Mouse (Mus musculus) cerebellum, postnatal 4 days (tissue): ENCODE data around the gene Ccdc85c.

Source experiments
- DNase-seq, 2 experiments: peaks; one replicate each; pipeline ENCODE4 v3.0.0; 2022; ENCODE audit warnings: low spot score in 2 of 2, mixed read lengths in 1 of 2

The Ccdc85c gene

DNA sequence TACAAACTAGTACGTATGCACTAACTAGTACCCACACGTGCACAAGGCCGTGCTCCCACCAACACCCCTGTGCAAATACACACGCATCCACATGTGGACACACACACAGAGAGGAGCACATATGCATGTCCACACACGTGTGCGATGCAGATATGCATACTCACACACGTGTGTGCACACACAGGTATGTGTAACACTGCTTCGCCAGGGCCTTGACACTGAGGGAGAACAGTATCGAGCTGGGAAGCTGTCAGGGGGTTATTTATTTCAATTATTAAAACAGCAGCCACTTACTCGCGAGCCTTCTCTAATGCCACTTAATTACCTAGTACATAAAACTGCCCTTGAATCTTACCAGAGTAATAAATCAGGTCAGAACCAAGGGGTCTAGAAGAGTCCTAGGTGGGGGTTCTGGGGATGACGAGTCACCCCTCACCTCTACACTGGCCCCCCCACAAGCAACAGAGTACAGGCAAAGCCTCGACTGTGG lies 34.8 kb downstream of the Ccdc85c start:
- no peak for DNase-seq

DNA sequence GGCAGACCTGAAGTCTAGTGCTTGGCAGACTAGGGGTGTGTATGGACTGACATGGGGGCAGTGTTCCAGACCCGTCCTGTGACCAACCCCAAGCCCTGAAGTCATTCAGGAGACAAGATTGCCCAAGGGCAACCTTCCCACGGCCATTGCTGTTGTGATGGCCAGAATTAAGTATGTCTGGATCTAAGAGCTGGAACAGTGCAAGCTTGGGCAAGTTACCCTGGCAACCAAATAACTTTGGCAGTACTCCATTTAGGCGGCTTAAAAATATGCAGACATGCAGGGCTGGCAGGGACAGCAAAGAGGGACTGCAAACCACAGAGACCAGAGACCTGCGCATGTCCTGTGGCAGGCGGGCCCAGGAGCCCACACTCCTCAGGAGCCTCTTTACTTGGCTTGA lies 35.8 kb downstream of the Ccdc85c start:
- DNase-seq: peak in 1 of 2 experiments; percentile 64

DNA sequence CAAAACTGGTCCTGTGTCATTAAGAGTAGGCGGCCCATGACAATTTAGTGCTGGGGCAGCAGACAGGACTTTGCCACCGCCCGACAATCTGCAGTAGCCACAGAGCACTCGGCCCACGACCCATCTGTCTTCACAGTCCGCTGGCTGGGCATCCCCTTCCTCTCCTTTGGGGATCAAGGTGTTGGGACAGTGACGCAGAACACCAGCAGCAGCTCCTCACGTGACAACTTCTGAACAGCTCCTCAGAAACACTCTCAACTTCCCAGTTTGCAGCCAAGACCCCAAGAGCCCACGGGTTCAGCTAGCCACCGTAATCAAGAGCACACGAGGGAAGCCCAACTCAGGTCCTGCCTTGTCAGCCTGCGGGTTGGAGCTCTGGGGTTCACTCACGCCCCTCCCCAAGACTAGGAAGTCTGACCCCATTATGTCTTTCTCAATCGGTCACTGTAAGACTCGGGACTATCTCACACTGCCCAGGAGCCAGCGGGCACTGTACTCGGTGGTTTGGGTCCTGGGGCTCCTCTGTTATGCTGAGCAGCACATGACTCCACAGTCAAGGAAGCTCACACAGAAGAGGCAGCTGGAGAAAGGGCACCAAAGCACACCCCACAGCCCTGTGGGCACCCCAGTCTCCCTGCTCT lies 36.7 kb downstream of the Ccdc85c start:
- DNase-seq: no peak

DNA sequence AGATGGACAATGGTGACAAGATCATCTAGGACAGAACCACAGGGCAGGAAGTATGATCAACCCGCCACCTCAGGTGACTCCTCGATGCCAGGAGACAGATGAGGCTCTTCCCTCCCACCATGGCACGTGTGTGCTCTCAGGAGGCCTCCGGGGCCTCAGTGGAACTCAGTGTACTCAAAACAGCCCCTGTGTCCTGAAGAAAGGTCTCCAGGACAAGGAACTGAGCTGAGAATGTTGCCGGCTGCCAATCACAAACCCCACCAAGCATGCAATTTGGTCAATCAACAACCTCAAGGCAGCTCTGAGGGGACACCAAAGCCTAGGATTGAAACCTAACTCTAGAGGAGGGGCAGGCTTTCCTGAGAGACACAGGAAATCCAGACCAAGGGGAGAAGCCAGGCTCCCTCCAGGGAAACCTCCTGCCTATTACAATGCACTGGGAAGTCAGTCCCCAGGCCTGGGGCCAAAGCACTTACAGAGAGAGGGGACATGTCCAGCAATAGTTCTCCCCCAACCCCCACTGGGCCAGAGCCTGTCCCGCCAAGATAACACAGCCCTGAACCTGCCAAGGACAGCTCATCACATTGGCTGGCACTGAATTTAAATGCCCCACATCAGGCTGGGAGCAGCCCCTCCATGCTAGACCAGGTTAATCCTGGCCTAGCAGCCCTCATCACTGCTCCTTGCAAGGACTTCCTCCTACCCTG lies 37.8 kb downstream of the Ccdc85c start:
- no peak for DNase-seq

DNA sequence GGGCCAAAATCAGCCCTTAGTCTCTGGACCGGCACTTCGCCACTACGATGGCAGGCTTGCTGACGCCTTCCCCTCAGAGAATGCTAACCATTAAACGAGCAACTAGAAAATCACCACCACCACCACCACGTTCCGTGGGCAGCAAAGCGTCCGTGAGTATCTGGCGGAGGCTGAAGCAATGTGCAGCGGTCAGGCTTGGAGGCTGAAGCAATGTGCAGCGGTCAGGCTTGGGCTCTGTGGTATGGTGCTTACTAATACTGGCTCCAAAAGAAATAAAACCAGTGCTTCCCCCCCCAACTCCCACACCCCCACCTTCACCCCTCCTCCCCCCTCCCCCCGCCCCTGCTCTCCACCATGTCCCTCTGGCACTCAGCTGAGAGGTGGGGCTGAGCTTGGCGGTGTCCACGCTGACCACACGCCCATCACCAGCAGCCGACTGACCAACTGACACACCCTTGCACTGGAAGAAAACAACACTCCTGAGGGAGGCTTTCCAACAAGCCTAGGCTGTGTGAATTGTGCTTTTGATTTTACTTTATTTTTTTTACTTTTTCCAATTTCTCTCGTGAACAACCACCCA lies 39.2 kb downstream of the Ccdc85c start:
- no peak for DNase-seq

DNA sequence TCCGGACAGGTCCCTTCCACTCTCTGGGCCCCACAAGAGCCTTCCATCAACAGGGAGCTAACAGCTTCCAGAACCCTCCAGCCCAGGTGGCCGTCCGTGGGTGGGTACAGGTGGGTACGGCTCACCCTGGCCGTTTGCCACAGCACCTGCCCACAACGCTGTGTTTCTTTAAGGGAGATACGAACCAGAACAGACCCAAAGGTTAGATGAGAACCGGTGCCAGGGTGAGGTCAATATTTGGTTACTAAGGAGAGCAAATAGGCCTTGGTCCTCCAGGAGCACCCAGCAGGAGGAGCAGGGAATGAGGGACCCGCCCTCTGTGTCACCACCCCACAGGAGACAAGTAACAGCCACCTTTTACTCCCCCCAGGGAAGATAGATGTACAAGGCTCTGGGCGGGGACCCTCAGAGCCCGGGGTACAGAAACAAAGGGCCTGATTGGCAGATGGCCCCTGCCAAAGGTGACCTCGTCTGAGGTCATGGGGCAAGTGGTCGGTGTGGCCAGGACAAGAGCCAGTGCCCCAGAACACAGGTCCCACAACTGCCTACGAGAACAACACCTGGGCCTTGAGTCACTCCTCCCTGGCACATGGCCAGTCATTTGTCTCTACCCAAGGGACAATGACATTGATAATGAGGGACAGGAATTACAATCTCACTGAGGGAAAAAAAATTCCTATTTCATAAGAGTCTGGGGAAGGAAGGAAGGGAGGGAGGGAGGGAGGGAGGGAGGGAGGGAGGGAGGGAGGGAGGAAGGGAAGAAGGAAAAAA lies 40.2 kb downstream of the Ccdc85c start:
- DNase-seq: no peak

DNA sequence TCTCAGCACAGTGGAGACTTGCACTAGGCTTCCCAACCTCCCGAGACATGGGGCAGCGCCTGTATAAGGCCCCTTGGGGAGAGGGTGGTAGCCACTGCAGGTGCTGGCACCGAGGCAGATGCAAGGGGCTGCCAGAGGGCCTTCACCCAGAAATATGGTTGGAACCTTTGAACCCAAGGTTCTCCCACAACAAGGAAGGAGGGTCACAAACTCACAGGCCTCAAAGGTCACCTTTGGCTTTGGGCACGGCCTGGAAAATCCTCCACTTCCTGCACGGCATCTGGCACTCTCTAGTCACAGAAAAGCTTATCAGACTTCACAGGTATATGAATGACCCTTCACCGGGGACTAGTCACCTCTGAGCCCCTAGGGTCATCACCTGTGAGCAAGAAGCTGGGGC lies 41.5 kb downstream of the Ccdc85c start:
- no peak for DNase-seq

DNA sequence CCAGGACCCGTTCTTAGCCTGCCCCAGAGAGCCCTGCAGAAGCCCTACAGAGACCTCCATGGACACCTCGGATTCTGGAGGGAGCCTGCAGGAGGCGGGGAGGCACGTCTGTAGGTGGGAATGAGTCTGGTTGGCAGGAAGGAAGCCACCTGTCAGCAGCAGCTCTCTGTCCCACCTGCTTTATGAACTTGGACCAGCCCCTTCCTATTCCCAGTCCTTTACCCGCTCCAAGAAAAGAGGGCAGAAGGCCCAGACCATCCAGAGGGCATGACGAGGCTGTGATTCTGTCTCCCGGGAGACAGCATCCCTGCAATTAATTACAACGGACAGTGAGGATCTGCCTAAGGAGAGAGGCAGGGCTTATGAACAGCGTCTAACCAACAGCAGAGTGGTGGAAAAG lies 43.3 kb downstream of the Ccdc85c start:
- DNase-seq: no peak

DNA sequence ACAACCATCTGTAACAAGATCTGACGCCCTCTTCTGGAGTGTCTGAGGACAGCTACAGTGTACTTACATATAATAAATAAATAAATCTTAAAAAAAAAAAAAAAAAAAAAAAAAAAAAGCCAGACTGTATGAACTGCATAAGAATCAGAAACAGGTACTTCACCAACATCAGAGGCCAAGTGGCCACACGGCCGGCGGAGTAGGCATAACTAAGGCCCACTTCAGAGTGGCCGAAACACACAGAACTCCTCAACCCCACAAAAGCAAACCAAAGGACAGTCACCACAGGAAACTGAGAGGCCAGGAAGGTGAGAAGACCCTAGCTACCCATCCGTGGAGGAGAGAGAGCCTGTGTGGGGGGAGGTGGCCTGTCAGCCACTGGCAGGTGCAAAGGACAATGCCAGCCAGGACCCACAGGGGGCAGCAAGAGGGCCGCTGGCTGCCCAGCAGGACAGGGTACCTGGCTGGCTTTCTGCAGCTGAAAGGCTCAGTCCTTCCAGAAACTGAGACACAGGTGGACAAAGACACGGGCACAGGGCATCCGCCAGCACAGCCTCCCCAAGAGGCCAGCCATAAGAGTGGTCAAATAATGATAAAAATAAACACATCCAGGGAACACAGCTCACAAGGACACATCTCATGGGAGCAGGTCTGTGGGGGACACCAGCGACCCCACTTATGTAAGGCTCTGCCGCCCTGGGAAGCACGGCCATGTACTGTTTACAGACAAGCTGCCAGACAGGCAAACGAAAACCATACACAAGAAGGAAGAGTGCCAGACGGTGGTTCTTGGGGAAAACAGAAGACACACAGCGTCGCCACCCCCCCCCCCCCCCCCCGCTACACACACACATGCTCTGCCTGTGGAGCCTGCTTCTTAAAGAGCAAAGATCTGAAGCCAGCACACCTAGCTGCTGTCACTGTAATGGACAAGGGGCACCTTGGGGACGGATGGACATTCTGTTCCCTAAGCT lies 44.1 kb downstream of the Ccdc85c start:
- DNase-seq: peak; percentile 49 to 59

DNA sequence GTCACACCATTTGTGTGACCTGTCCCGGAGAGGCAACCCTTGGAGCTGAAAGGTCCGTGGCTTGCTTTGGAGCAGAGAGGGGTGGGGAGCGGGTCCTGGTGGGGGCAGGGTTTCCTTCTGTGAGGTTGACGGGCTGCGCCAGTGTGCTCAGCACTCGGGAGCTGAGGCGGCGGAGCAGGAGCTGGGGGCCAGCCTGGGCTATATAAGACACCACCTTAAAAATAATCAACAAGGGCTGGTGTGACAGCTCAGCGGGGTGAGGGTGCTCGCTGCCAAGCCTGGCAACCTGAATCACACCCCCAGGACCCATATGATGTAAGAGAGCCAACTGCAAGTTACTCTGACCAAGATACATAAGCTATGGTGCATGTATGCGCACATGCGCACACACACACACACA lies 45.1 kb downstream of the Ccdc85c start:
- DNase-seq: no peak

DNA sequence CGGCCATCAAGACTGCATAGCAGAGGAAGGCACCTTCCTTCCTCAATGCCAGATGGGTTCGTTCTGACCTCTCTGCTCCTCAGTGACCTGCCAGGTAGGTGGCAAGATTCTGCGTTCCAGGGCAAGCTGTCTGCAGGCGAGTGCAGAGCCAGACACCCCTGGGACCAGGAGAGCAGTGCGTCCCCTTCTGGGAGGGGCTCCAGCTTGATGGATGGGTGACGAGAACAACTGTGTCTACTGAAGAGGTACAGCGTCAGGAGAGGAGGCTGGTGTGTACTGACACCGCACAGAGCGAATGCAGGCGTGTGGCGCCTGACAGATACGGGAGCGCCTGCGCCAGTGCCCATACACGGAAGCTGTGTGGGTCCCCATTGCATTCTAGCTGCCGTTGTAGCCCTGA lies 47.7 kb downstream of the Ccdc85c start:
- no peak for DNase-seq

DNA sequence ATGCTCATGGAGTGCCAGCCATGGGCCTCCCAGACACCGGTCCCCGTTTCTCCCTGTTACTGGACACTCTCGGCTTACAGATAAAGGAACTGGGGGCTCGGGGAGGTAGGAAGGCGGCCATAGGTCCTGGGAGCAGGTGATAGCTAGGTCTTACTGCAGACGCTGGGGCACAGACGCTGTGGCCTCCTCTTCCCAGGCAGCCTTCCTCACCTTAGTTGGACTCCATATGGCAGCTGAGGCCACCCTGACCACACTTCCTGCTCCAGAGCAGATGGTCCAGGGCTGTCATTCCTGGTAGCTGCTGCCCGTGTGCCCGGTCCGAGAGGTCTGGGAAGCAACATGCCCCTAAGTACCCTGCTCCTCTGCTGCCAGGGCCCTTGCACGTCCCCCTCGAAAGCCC lies 48.3 kb downstream of the Ccdc85c start:
- DNase-seq: no peak

DNA sequence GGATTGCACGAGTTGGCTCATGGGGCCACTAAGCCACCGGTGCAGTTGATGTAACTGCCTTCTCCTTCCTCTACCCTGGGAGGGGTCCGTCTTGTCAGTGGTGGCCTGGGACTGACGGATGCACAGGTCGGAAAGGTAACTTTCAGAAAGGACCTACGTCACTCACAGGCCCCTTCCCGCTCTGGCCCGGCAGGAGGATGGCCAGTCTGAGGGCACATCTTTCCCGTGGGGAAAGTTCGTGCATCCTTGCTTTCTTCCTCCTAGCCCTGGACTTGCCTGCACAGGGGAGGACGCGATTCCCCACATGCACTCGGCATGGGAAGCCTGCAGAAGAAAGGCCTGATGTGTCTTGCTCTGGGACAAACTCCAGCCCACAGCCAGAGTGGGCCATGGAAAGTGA lies 49.0 kb downstream of the Ccdc85c start:
- DNase-seq: no peak

DNA sequence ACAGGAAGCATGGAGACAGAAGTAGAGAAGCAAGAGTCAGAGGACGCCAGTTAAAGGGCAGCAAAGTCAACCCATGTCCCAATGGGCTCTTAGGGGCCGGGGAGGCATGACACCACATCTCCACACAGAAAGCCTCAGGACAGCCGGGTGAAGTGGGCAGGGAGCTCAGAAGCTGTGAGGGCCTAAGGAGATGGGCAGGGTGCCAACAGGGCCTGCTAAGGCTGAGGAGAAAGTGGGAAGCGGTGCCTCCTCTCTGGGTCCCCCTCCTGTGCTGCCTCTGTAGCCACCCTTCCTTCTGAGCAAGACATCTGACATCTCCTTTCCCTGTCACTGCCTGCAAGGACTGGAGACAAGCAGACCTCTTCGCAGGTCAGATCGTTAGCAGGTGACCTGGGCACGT lies 49.4 kb downstream of the Ccdc85c start:
- no peak for DNase-seq

DNA sequence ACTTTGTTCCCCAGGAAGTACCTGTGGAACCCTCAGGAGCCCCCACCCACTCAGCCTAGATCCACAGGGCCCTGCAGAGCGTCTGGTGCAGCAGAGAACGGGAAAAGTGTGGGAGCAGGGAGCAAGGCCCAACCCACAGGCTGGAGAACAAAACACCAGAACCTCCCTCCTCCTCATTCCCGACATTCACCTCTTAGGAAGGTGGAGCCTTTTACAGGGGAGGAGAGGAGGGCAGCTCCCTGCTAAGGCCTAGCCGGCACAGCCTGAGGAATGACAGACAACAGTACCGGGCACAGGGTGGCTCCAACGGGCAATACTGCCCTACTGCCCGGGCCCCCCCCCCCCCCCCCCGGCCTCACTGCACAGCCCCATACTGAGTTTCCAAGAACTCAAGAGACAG lies 51.9 kb downstream of the Ccdc85c start:
- DNase-seq: no peak

DNA sequence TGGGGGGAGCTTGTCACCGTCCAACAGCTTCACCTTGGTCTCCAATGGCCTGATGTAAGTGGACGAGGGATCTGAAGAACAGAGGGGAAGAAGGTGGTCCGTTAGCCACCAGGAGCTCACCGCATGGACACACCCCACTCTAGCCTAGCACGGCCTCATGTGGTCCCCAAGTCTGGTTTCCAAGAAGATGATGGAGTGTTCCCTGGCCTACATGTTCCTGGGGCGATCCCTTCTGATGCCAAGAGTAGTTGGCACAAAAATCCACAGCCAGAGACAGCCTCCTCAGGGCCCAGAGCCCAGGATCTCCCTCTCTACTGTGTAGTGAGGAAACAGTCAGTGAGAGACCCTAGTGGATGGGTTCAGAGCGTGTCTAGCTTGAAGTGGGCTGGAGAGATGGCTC lies 53.5 kb downstream of the Ccdc85c start:
- DNase-seq: no peak

DNA sequence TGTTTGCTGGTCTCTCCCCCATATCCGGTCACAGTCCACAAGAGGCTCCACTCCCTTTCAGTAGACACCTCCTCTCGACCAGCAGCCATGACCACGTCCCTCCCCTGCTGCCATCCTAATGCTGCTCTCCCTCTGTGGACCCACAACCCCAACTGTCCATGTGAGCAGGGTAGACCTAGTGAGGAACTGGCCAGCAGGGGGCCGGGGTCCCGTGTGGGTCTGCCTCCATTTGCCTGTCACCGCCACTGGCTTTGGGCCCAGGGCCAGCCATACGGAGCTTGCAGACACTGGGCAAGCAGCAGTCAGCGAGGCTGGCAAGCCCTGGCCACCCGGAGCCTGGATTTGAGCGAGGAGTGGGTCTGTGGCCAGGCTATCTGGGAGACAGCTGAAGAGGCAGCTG lies 54.0 kb downstream of the Ccdc85c start:
- peak in 1 of 2 experiments; percentile 79 for DNase-seq

DNA sequence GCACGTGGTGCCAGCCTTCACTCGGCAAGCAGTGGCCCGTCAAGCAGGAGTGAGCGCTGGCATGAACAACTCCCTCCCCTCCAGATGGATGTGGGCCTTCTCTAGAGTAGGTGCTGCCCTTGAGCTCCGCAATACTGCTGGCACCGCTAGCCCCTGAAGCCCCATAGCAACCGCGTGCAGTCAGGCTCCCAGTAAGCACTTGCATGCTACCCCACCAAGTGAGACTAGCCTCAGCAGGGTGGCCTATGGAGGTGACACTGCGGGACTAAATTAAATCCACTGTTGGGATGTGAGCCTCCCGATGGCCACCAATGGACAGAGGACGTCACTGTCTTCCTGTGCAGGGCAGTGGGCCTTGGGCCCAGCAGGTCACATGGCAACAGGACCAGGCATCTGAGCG lies 54.6 kb downstream of the Ccdc85c start:
- DNase-seq: no peak

DNA sequence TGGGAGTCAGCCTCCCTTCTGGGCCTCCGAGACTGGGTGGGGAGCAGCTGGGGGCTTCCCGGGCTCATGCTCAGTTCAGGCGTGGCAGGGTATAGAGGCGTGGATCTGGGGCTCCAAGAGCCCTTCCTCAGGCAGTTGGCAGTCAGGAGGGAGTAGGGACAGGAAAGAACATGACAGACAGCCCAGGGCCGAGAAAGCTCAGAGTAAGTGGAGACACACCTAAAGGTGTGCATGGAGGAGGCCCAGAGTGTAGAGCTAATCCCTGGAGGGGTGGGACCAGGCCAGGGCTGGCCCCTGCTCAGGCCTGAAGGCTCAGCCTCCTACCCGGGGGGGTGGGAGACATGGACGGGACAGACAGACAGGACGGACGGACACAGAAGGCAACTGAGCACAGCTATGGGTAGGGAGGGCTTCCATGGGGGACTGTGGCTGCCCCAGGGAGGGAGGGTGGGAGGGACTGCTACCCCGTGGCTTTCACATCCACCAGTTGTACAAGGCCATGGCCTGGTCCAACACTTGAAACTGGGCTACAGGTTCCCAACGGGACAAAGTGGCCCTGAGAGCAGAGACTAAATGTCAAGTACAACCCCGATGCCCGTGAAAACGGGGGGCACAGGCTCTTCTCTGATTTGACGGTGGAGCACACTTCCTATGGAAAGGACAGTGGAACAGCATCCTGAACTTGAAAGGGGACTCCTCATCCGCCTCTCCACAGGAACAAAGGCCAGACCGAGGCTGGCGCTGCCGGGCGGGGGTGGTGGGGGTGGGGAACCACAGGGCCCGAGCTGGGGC lies 55.2 kb downstream of the Ccdc85c start:
- DNase-seq: no peak

DNA sequence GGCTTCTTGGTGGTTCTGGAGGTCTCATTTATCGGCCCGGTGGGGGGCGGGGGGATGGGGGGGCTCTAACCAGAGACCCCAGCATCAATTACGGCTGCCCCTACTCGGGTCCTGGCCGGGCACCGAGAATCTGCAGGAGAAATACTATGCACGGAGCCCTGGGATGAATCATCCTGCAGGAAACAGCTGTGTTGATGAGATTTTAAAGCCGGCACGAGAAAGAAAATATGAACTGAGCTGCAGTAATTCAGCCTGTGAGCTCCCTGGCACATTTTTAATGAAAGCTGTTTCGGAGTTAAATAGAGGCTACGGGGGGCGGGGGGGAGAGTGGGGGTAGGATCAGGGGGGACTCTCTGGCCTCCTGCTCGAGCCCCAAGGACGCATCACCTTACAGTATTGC lies 56.1 kb downstream of the Ccdc85c start:
- DNase-seq: no peak
